Mouse (Mus musculus): ENCODE measurements around the gene Dcaf4. TPM values are rescaled to one million over a fixed set of nuclear protein-coding genes. Genes with fewer than 3 reads are reported as not detected.

Gene Dcaf4
- total RNA-seq, 2 experiments from 2014 or later, result 38.6 to 49.2 TPM

GRCm38 (mm10) chr12:83495248-83495960, 24.9 kb upstream of the Dcaf4 start:
- ATAC-seq (replicated peaks; ENCODE audit: low FRiP score, low TSS enrichment, poor library complexity, severe bottlenecking), result no peak

- no peak for ATAC-seq (replicated peaks; ENCODE audit: low FRiP score, low TSS enrichment, poor library complexity, severe bottlenecking)
Measured at GRCm38 (mm10) chr12:83495961-83496282, 24.3 kb upstream of the Dcaf4 start.

DNA sequence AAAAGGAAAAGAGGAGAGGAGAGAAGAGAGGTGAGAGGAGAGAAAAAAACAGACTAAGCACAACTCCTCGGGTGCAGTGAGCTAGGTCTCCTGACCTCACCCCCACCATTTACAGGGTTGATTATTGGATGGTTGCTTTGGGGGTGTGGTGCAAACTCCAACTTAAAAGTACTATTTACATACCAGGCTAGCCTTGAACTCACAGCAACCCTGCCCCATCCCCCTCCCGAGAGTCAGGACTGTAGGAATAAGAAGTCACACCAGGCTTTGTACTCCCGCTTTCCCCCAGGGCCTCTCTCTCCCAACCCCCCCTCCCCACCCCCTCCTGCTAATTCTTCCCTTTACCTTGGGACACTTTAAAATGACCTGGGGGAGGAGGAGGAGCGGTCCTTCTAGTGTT, 23.9 kb upstream of the Dcaf4 start:
- ATAC-seq (replicated peaks; ENCODE audit: low FRiP score, low TSS enrichment, poor library complexity, severe bottlenecking), result no peak

DNA sequence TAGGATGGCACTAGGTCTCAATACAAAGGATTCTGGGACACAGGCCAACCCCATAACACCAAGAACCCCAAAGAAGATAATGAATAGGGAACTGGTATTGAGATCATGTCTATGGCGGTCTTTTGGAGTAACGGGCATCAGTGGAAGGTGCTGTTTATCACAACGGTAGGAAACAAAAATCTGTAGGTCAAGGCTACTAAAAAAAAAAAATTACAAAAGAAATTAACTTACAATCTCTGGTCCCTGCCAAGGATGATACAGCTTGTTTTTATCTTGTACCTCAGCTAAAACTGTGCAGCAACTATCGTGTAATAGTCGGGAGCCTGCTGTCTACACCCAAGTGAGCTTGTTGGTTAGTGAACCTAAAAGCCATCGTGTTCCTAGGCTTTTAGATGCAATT, 23.5 kb upstream of the Dcaf4 start:
- peak; percentile 77 for ATAC-seq (replicated peaks; ENCODE audit: low FRiP score, low TSS enrichment, poor library complexity, severe bottlenecking)

- no peak for ATAC-seq (replicated peaks; ENCODE audit: low FRiP score, low TSS enrichment, poor library complexity, severe bottlenecking)
Measured at GRCm38 (mm10) chr12:83497959-83498358, 22.3 kb upstream of the Dcaf4 start.

GRCm38 (mm10) chr12:83499256-83499655, 21.0 kb upstream of the Dcaf4 start:
- ATAC-seq (replicated peaks; ENCODE audit: low FRiP score, low TSS enrichment, poor library complexity, severe bottlenecking), result no peak

DNA sequence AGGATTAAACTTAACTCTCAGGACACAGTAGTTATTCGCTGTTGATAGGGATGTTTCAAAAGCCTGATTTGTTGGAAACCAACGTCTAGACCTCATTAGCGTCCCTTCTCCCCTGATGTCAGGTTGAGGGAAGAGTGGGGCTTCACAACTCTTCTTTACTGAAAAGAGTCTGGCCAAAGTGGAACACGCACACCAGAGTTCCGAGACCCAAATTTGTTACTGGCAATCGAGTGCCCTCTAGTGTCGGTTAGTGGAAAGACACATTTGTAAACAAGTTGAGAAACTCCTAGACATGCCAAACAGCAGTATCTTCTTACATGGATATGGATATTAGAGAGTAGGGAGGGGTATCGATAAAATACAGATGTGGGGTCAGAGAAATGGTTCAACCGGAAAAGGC, 18.1 kb upstream of the Dcaf4 start:
- peak; percentile 55 for ATAC-seq (replicated peaks; ENCODE audit: low FRiP score, low TSS enrichment, poor library complexity, severe bottlenecking)

DNA sequence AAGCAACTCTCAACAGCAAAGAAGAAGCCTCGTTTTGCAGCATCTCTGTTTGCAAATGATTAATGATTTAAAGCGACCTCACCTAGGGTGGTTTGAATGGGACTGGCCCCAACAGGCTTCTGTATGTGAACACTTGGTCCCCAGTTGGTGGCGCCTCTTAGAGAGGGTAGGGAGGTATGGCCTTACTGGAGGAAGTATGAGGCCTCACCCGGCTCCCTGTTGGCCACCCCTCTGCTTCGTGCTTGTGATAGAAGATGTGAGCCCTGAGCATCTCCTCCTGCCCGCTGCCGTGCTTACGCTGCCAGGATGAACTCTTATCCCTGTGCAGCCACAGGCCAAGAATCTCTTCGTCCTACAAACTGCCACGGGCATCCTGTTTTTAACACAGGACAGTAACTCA, 13.7 kb upstream of the Dcaf4 start:
- ATAC-seq (replicated peaks; ENCODE audit: low FRiP score, low TSS enrichment, poor library complexity, severe bottlenecking), result no peak

GRCm38 (mm10) chr12:83510586-83510985, 9.7 kb upstream of the Dcaf4 start:
- ATAC-seq (replicated peaks; ENCODE audit: low FRiP score, low TSS enrichment, poor library complexity, severe bottlenecking), result no peak

DNA sequence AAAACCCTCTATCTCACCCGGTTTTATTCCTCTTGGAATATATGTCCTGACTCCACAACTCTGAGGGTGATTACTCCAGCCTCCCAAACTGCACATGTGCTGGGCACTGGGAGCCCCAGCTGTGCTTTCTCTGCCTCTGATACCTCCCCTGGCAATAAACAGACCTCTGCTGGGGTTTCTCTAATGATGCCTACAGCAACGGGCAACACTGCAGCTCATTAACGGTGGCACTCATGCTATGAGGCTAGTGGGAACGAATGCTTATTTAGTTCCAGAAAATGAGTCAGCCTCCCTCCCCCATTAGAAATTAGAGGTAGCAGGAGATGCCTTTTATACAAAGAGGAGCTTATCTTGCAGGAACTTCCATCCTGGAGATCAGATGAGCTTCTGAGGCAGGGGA, 7.5 kb upstream of the Dcaf4 start:
- ATAC-seq (replicated peaks; ENCODE audit: low FRiP score, low TSS enrichment, poor library complexity, severe bottlenecking), result no peak

DNA sequence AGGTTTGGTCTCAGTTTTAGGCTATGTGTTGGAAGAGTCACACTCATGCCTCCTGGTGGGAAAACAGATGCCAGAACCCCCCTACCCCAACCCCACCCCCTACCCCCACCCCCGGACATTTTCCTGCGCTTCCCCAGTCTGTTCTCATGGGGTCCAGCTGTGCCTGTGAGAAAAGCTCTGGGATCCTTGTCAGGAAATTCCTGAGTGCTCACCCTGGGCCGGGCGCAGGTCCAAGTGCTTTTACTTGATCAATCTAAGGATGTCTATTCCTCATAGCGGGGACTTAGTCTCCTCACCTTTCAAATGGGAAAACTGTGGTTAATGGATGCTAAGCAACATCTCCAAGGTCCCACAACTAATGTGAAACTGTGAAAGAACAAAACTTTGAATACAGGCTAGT, 7.1 kb upstream of the Dcaf4 start:
- no peak for ATAC-seq (replicated peaks; ENCODE audit: low FRiP score, low TSS enrichment, poor library complexity, severe bottlenecking)

GRCm38 (mm10) chr12:83514216-83514615, 6.0 kb upstream of the Dcaf4 start:
- ATAC-seq (replicated peaks; ENCODE audit: low FRiP score, low TSS enrichment, poor library complexity, severe bottlenecking), result no peak

GRCm38 (mm10) chr12:83517580-83517979, 2.7 kb upstream of the Dcaf4 start:
- peak; percentile 54 for ATAC-seq (replicated peaks; ENCODE audit: low FRiP score, low TSS enrichment, poor library complexity, severe bottlenecking)

GRCm38 (mm10) chr12:83521083-83521482, 817 bp downstream of the Dcaf4 start:
- ATAC-seq (replicated peaks; ENCODE audit: low FRiP score, low TSS enrichment, poor library complexity, severe bottlenecking), result no peak

- no peak for ATAC-seq (replicated peaks; ENCODE audit: low FRiP score, low TSS enrichment, poor library complexity, severe bottlenecking)
Measured at GRCm38 (mm10) chr12:83523056-83523455, 2.8 kb downstream of the Dcaf4 start.

DNA sequence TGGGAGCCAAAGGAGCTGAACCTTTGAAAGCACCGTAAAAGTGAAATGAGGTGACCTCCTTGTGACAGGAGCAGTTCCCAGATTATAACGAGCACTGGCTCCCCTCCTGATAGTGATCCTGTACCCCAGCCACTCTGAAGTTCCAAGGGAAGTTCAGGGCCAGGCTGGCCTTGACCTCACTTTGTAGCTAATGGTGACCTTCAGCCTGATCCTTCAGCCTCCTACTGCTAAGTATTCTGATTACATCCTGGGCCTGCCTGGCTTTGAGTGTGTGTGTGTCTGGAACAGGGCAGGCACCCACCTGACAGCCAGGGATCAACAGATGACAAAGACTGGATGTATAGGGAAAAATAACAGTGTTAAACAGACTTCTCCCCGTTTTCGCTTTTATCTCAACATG, 3.6 kb downstream of the Dcaf4 start:
- ATAC-seq (replicated peaks; ENCODE audit: low FRiP score, low TSS enrichment, poor library complexity, severe bottlenecking), result no peak

DNA sequence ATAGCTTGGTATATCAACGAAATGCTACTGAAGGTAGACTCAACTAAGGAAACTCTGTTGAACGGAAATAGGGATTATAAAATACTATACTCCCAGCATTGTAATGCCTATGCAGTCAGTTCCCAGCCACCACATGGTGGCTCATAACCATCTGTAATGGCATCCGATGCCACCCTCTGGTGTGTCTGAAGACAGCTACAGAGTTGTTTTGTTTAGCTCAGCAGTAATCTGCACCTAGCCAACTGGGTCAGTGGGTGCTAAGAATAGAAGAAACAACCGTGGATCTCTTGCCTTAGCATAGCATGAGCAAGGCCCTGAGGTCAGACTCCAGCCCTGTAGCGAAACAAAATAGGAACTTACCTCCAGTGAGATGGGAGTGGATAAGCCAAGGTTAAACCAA, 4.1 kb downstream of the Dcaf4 start:
- no peak for ATAC-seq (replicated peaks; ENCODE audit: low FRiP score, low TSS enrichment, poor library complexity, severe bottlenecking)

- ATAC-seq (replicated peaks; ENCODE audit: low FRiP score, low TSS enrichment, poor library complexity, severe bottlenecking), result no peak
Measured at GRCm38 (mm10) chr12:83525822-83526544, 5.7 kb downstream of the Dcaf4 start.

DNA sequence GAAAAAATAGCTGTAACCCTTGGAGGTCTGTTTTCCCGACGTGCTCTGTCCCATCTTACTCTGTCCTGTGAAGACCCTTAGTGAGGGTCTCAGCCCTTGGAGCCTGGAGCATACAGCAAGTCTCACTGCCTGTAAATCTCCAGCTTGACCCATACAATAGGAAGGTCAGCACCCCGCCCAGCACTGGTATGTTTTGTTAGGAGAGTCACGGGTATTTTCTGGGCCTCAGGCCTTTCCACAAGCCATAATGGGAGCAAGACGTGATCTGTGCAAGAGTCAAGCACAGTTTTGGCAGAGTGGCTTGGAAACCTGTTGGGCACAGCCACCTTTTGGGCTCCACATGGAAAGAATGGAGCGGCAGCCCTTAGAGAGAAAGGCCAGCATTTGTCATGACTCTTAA, 7.5 kb downstream of the Dcaf4 start:
- no peak for ATAC-seq (replicated peaks; ENCODE audit: low FRiP score, low TSS enrichment, poor library complexity, severe bottlenecking)

- ATAC-seq (replicated peaks; ENCODE audit: low FRiP score, low TSS enrichment, poor library complexity, severe bottlenecking), result no peak
Measured at GRCm38 (mm10) chr12:83528665-83529064, 8.4 kb downstream of the Dcaf4 start.

GRCm38 (mm10) chr12:83531992-83532391, 11.7 kb downstream of the Dcaf4 start:
- no peak for ATAC-seq (replicated peaks; ENCODE audit: low FRiP score, low TSS enrichment, poor library complexity, severe bottlenecking)
